Mouse (Mus musculus): ENCODE results near the gene Elovl6. TPM values are rescaled to one million over a fixed set of nuclear protein-coding genes. Genes with fewer than 3 reads are reported as not detected.

The Elovl6 gene
- total and polyA plus RNA-seq, 2 experiments from 2014 or later, result 44.3 to 46.6 TPM

DNA sequence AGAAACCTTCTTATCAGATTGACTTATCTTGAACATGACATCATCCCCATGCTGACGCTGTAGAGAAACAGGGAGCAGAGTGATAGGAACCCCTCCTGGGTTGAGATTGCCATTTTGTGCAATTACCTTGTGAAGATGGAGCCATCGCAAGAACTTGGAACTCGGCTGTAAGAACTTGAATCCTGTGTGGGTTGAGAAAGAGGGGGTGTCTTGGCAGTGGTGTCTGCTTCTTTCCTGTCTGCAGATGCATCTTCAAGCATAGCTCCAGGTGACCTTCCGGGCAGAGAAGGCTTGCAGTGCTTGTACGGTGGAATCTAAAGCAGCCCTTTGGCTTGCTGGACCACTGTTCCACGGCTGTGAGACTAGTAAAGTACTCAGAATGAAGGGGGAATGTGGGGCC lies 63.9 kb downstream of the Elovl6 start:
- no peak for ATAC-seq (ENCODE audit: low FRiP score)
- H3K9ac ChIP-seq (replicated peaks; ENCODE audit: low read length, poor library complexity, severe bottlenecking), result no peak overlapping the region
- WGBS, result 95% methylated on average over 6 of the region's 6 CpGs

DNA sequence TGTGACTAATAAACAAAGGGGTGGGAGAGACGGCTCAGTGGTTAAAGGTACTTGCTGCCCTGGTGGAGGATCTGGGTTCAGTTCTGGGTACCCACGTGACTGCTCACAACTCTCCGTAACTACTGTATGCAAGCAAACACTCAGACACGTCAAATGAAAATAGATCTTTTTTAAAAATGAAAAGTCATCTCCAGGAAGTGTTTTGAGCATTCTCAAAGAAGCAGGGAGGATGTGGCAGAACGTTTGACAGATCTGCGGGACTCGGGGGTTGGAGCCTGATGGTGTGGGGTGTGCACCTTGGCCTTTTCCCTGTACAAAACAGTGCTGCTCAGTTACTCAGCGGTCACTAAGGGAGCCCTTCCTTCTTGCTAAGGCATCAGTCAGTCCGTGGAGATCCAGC lies 70.1 kb downstream of the Elovl6 start:
- H3K4me3 ChIP-seq (ENCODE audit: low read depth, low read length), result no peak overlapping the region
- no peaks in the 10 kb centered on the region for H3K36me3 ChIP-seq (ENCODE audit: insufficient read depth, low read length)
- no peak overlapping the region for H3K4me2 ChIP-seq (ENCODE audit: low read depth, low read length, poor library complexity, severe bottlenecking)
- H3K9ac ChIP-seq (replicated peaks; ENCODE audit: low read length, poor library complexity, severe bottlenecking), result no peak overlapping the region
- no peaks in the 10 kb centered on the region for H3K4me1 ChIP-seq (ENCODE audit: insufficient read depth, low read length)
- no peak for TF ChIP-seq CTCF (IDR thresholded peaks at IDR 0.05)
- ATAC-seq (ENCODE audit: low FRiP score) (no peak), DNase-seq (ENCODE audit: low spot score) (no peak)
- 82% methylated on average over 9 of the region's 9 CpGs for WGBS
- no peaks in the 10 kb centered on the region for H3K9me3 ChIP-seq (ENCODE audit: low read length)
- H3K27ac ChIP-seq (ENCODE audit: low read depth, low read length), result no peak overlapping the region
- H3K27me3 ChIP-seq (ENCODE audit: insufficient read depth, low read length), result no peaks in the 10 kb centered on the region

More for the DNA sequence above, 63.9 kb downstream of the Elovl6 start:
- no peak for DNase-seq (ENCODE audit: low spot score)
- Histone ChIP-seq H3K9me3 (ENCODE audit: low read length) (no peaks in the 10 kb centered on the region), H3K27ac (ENCODE audit: low read depth, low read length) (no peak overlapping the region), H3K4me3 (ENCODE audit: low read depth, low read length) (no peak overlapping the region), H3K4me1 (ENCODE audit: insufficient read depth, low read length) (peaks cover 3% of the 10 kb centered on the region; the same call in 1 of the 2 replicates), H3K4me2 (ENCODE audit: low read depth, low read length, poor library complexity, severe bottlenecking) (no peak overlapping the region), H3K27me3 (ENCODE audit: insufficient read depth, low read length) (no peaks in the 10 kb centered on the region), H3K36me3 (ENCODE audit: insufficient read depth, low read length) (no peaks in the 10 kb centered on the region)
- no peak for TF ChIP-seq CTCF (IDR thresholded peaks at IDR 0.05)

DNA sequence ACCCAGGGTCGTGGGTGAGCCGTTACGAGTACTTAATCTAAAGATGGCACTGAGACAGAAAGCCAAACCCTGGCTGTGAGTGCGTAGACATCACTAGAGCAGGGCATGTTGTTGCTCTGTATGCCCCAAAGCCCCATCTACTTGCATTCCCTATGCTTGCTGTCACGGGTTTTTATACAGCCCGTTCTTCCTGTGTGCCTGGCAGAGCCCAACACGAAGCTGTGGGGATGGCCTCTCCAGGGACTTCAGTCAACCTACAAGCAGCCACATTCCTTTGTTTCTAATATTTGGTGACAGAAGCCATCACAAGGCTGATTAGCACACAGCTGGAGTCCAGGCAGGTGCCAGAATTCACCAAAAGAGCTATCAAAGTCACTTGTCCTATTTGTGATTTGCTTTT lies 73.3 kb downstream of the Elovl6 start:
- DNase-seq (ENCODE audit: low spot score) (no peak), ATAC-seq (ENCODE audit: low FRiP score) (no peak)
- no peaks in the 10 kb centered on the region for H3K9me3 ChIP-seq (ENCODE audit: low read length)

GRCm38 (mm10) chr3:129605934-129606333 lies 73.8 kb downstream of the Elovl6 start:
- WGBS, result 40% methylated on average over 6 of the region's 6 CpGs
- DNase-seq (ENCODE audit: low spot score) (no peak), ATAC-seq (ENCODE audit: low FRiP score) (no peak)
- Histone ChIP-seq H3K27ac (ENCODE audit: low read depth, low read length) (no peak overlapping the region), H3K9me3 (ENCODE audit: low read length) (no peaks in the 10 kb centered on the region), H3K27me3 (ENCODE audit: insufficient read depth, low read length) (no peaks in the 10 kb centered on the region), H3K9ac (replicated peaks; ENCODE audit: low read length, poor library complexity, severe bottlenecking) (no peak overlapping the region), H3K4me2 (ENCODE audit: low read depth, low read length, poor library complexity, severe bottlenecking) (no peak overlapping the region), H3K4me1 (ENCODE audit: insufficient read depth, low read length) (no peaks in the 10 kb centered on the region), H3K36me3 (ENCODE audit: insufficient read depth, low read length) (no peaks in the 10 kb centered on the region), H3K4me3 (ENCODE audit: low read depth, low read length) (no peak overlapping the region)
- TF ChIP-seq CTCF (IDR thresholded peaks at IDR 0.05), result no peak

More for the DNA sequence above, 73.3 kb downstream of the Elovl6 start:
- no peak overlapping the region for H3K4me3 ChIP-seq (ENCODE audit: low read depth, low read length)
- WGBS, result 60% methylated on average over 7 of the region's 7 CpGs
- no peaks in the 10 kb centered on the region for H3K4me1 ChIP-seq (ENCODE audit: insufficient read depth, low read length)
- no peak overlapping the region for H3K4me2 ChIP-seq (ENCODE audit: low read depth, low read length, poor library complexity, severe bottlenecking)
- no peak overlapping the region for H3K9ac ChIP-seq (replicated peaks; ENCODE audit: low read length, poor library complexity, severe bottlenecking)
- no peaks in the 10 kb centered on the region for H3K27me3 ChIP-seq (ENCODE audit: insufficient read depth, low read length)
- TF ChIP-seq CTCF (IDR thresholded peaks at IDR 0.05), result no peak
- H3K27ac ChIP-seq (ENCODE audit: low read depth, low read length), result no peak overlapping the region
- no peaks in the 10 kb centered on the region for H3K36me3 ChIP-seq (ENCODE audit: insufficient read depth, low read length)

DNA sequence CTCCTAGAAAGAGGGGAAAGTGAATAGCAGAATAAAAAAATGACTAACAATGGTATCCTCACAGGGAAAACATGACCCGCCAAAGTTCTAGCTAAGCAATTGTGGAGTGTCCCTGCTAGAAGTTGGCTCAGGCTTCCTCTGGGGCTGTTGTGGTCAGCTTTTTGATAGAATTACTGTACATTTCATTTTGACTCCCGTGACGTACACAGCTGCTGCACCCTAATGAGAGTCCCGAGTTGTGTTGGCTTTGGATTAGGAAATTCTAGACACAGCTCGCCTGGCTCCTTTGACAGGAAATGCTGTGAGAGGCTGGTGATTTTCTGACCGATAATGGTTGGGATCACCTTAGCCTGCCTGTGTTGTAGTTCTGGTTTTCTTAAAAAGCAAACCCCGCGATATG lies 79.5 kb downstream of the Elovl6 start:
- DNase-seq (ENCODE audit: low spot score) (no peak), ATAC-seq (ENCODE audit: low FRiP score) (no peak)
- no peak overlapping the region for H3K4me2 ChIP-seq (ENCODE audit: low read depth, low read length, poor library complexity, severe bottlenecking)
- no peaks in the 10 kb centered on the region for H3K4me1 ChIP-seq (ENCODE audit: insufficient read depth, low read length)
- no peak overlapping the region for H3K27ac ChIP-seq (ENCODE audit: low read depth, low read length)
- H3K36me3 ChIP-seq (ENCODE audit: insufficient read depth, low read length), result no peaks in the 10 kb centered on the region
- 85% methylated on average over 8 of the region's 8 CpGs for WGBS
- no peak for TF ChIP-seq CTCF (IDR thresholded peaks at IDR 0.05)
- H3K9ac ChIP-seq (replicated peaks; ENCODE audit: low read length, poor library complexity, severe bottlenecking), result no peak overlapping the region
- no peaks in the 10 kb centered on the region for H3K9me3 ChIP-seq (ENCODE audit: low read length)
- H3K4me3 ChIP-seq (ENCODE audit: low read depth, low read length), result no peak overlapping the region
- H3K27me3 ChIP-seq (ENCODE audit: insufficient read depth, low read length), result no peaks in the 10 kb centered on the region

GRCm38 (mm10) chr3:129612311-129613097 lies 80.3 kb downstream of the Elovl6 start:
- ATAC-seq (ENCODE audit: low FRiP score) (no peak), DNase-seq (ENCODE audit: low spot score) (peak; percentile 45)
- H3K4me1 ChIP-seq (ENCODE audit: insufficient read depth, low read length), result no peaks in the 10 kb centered on the region
- no peak overlapping the region for H3K27ac ChIP-seq (ENCODE audit: low read depth, low read length)
- H3K4me2 ChIP-seq (ENCODE audit: low read depth, low read length, poor library complexity, severe bottlenecking), result no peak overlapping the region; the same call in 1 of the 2 replicates
- no peak overlapping the region for H3K9ac ChIP-seq (replicated peaks; ENCODE audit: low read length, poor library complexity, severe bottlenecking)
- H3K27me3 ChIP-seq (ENCODE audit: insufficient read depth, low read length), result no peaks in the 10 kb centered on the region
- no peak for TF ChIP-seq CTCF (IDR thresholded peaks at IDR 0.05)
- WGBS, result 81% methylated on average over 25 of the region's 25 CpGs
- no peaks in the 10 kb centered on the region for H3K36me3 ChIP-seq (ENCODE audit: insufficient read depth, low read length)
- H3K9me3 ChIP-seq (ENCODE audit: low read length), result no peaks in the 10 kb centered on the region
- H3K4me3 ChIP-seq (ENCODE audit: low read depth, low read length), result no peak overlapping the region

Measured in midbrain, postnatal 0 days (tissue).